In genomic region chr16:11317324-11317723, GRCm38 (mm10) we compare ENCODE assay signal across 10 mouse cellular contexts. TPM values are rescaled to one million over a fixed set of nuclear protein-coding genes. Genes with fewer than 3 reads are reported as not detected.
A peak's percentile ranks its signal among the peaks of the same experiment; 100 is the strongest.
DNase-seq lines count a peak whose midpoint lies in the region; ATAC-seq and TF ChIP-seq lines count a peak whose summit lies in the region.
"Had no signal": no experiment of that assay in that cellular context is flagged by ENCODE, and none has a peak within 500 bp of the region (broad histone marks: within the 10 kb centered on the region; RNA-seq: fewer than 3 reads in every experiment).

No protein-coding gene starts in this region.

- no peak for TF ChIP-seq CTCF in lung, adult 2 months (IDR thresholded peaks at IDR 0.05; ENCODE audit: insufficient read depth, low read length)
- TF ChIP-seq CTCF in stomach, postnatal 0 days (IDR thresholded peaks at IDR 0.05; ENCODE audit: low read depth): no peak

- H3K9ac ChIP-seq in stomach, postnatal 0 days (ENCODE audit: low read length): no peak overlapping the region

- DNase-seq in gastrocnemius, postnatal 25 days: peak; percentile 16
- no peak for DNase-seq in gastrocnemius, adult 8-10 months (ENCODE audit: low spot score in 2 of 2)
- DNase-seq in lung, adult 18-20 months: peak; percentile 34 to 38
- no peak for DNase-seq in lung, adult 2 months
- DNase-seq in limb, embryonic 10.5 days (ENCODE audit: low spot score): peak; percentile 79
- no peak for DNase-seq in stomach, postnatal 0 days (ENCODE audit: low spot score)
- no peak for DNase-seq in cerebellum, postnatal 36 days
- no peak for DNase-seq in cerebellum, adult 11-12 months
- DNase-seq: midbrain, embryonic 14.5 days had no signal

- H3K4me1 ChIP-seq in lung, adult 2 months (ENCODE audit: control insufficient read depth, insufficient read depth, low read length): no peaks in the 10 kb centered on the region
- H3K4me1 ChIP-seq in limb, embryonic 10.5 days: peaks cover 21% of the 10 kb centered on the region
- 0 out of 2 replicates have a peak, but pooled peaks cover 2% of the 10 kb centered on the region for H3K4me1 ChIP-seq in stomach, postnatal 0 days (replicated peaks; ENCODE audit: control insufficient read depth, insufficient read depth)

- no peaks in the 10 kb centered on the region for H3K9me3 ChIP-seq in limb, embryonic 10.5 days (replicated peaks)
- no peaks in the 10 kb centered on the region for H3K9me3 ChIP-seq in stomach, postnatal 0 days (ENCODE audit: control insufficient read depth, low read length)

- H3K4me3 ChIP-seq in lung, adult 2 months (replicated peaks; ENCODE audit: extremely low read depth, low read depth, low read length): no peak overlapping the region
- H3K4me3 ChIP-seq in limb, embryonic 10.5 days: no peak overlapping the region
- no peak overlapping the region for H3K4me3 ChIP-seq in stomach, postnatal 0 days (ENCODE audit: low read depth, low read length)

- H3K27ac ChIP-seq in limb, embryonic 10.5 days: peak overlapping the region; percentile 86
- 0 out of 2 replicates have a peak overlapping the region, but pooled peaks have one; percentile 18 for H3K27ac ChIP-seq in stomach, postnatal 0 days (replicated peaks)

- no peaks in the 10 kb centered on the region for H3K36me3 ChIP-seq in limb, embryonic 10.5 days
- no peaks in the 10 kb centered on the region for H3K36me3 ChIP-seq in stomach, postnatal 0 days (ENCODE audit: control insufficient read depth, insufficient read depth, low read length)

- 26% methylated on average over 6 of the region's 6 CpGs for WGBS in lung, adult 2 months
- 47% methylated on average over 6 of the region's 6 CpGs for WGBS in limb, embryonic 10.5 days
- WGBS in stomach, postnatal 0 days: 66% methylated on average over 6 of the region's 6 CpGs

- ATAC-seq in stomach, postnatal 0 days (ENCODE audit: low FRiP score, low TSS enrichment): no peak; the same call in 1 of the 2 replicates

- no peak for TF ChIP-seq POLR2A in lung, adult 2 months (IDR thresholded peaks at IDR 0.05; ENCODE audit: borderline replicate concordance, extremely low read depth, low read depth, low read length)

- no peak for TF ChIP-seq EP300 in stomach, postnatal 0 days (optimal IDR thresholded peaks at IDR 0.05)

- no peaks in the 10 kb centered on the region for H3K27me3 ChIP-seq in limb, embryonic 10.5 days (ENCODE audit: low read depth, poor library complexity, severe bottlenecking)
- no peaks in the 10 kb centered on the region for H3K27me3 ChIP-seq in stomach, postnatal 0 days (ENCODE audit: control insufficient read depth, insufficient read depth, low read length)

- no peak overlapping the region for H3K4me2 ChIP-seq in stomach, postnatal 0 days (replicated peaks; ENCODE audit: low read depth)

RNA-seq across cellular contexts. Expression of gene Tnfrsf17, which starts 3.7 kb away (rescaled TPM):
- not detected for total RNA-seq in gastrocnemius, postnatal 25 days (2021)
- total RNA-seq in gastrocnemius, adult 8-10 months (2022): not detected
- 0.36 and 0.41 TPM in 2 replicates for polyA plus RNA-seq in lung, adult 2 months (2012; rRNA removed)
- polyA plus RNA-seq in limb, embryonic 10.5 days (2016; fragmentation: Nextera tagmentation; extraction: Ambion mirVana): not detected in 2 replicates
- 0.12 TPM in 1 of 2 replicates, not detected in the other for polyA plus RNA-seq in stomach, postnatal 0 days (2015; fragmentation: Nextera tagmentation; extraction: Ambion mirVana)
- polyA plus RNA-seq: intestine, embryonic 14.5 days; midbrain, embryonic 14.5 days had no signal

RNA-seq across cellular contexts. Expression of gene Snx29, which starts 5.4 kb away (rescaled TPM):
- 10 to 100 TPM in 1 of 2 experiments, 1 to 10 TPM in 1; 9.2 to 11.9 TPM for total RNA-seq in gastrocnemius, postnatal 25 days (2021)
- total RNA-seq in gastrocnemius, adult 8-10 months (2022): 10 to 100 TPM in 2 of 4 experiments, 1 to 10 TPM in 2; 7.4 to 11.8 (median 10.2) TPM
- polyA plus RNA-seq in lung, adult 2 months (2012; rRNA removed): 8.5 and 10.6 TPM in 2 replicates
- polyA plus RNA-seq in limb, embryonic 10.5 days (2016; fragmentation: Nextera tagmentation; extraction: Ambion mirVana): 9.9 and 12.5 TPM in 2 replicates
- 4.8 and 5.2 TPM in 2 replicates for polyA plus RNA-seq in stomach, postnatal 0 days (2015; fragmentation: Nextera tagmentation; extraction: Ambion mirVana)

Comparison
In these comparisons a context has a peak if more than half of its experiments do, and no peak if none do; other contexts are left out.
1. DNase-seq: peak in gastrocnemius, postnatal 25 days (single experiment), lung, adult 18-20 months (2 of 2) and limb, embryonic 10.5 days (single experiment); none in gastrocnemius, adult 8-10 months (0 of 2), lung, adult 2 months (single experiment), stomach, postnatal 0 days (single experiment), cerebellum, postnatal 36 days (0 of 2) and cerebellum, adult 11-12 months (single experiment).